Mouse (Mus musculus) megakaryocyte, embryonic 14.5 days (primary cell): ENCODE measurements around the gene Luzp4. TPM values are rescaled to one million over a fixed set of nuclear protein-coding genes. Genes with fewer than 3 reads are reported as not detected.
"Not testable (repeated sequence)": the region's sequence is repeated elsewhere in the genome, so short reads cannot be mapped to it uniquely, and the experiment has no call there.

Source experiments
- H3K27me3 ChIP-seq: replicated peaks from 2 replicates; pipeline ENCODE3; 2012; ENCODE audit warnings: inconsistent platforms
- H3K36me3 ChIP-seq: replicated peaks from 2 replicates; pipeline ENCODE3; 2012; ENCODE audit warnings: low read length, inconsistent platforms, mixed read lengths
- H3K4me1 ChIP-seq: 2 replicates; pipeline ENCODE4 v1.6.1; 2012; ENCODE audit warnings: inconsistent platforms
- H3K4me3 ChIP-seq: replicated peaks from 2 replicates; pipeline ENCODE3; 2012; ENCODE audit warnings: moderate library complexity, mild to moderate bottlenecking, inconsistent platforms
- H3K9me3 ChIP-seq: 2 replicates; pipeline ENCODE4 v1.6.1; 2012; ENCODE audit warnings: inconsistent platforms
- polyA plus RNA-seq: library from polyadenylated mRNA; stranded (reverse); fragments of >175 nt; gene quantifications from 2 replicates; pipeline ENCODE4 v1.2.3, GENCODE M21; 2012; ENCODE audit warnings: low replicate concordance; ENCODE audit not compliant: insufficient read depth

Gene Luzp4
- polyA plus RNA-seq: not detected in 2 replicates

- not testable (repeated sequence) for H3K4me1 ChIP-seq, H3K27me3 ChIP-seq, H3K4me3 ChIP-seq, H3K36me3 ChIP-seq, H3K9me3 ChIP-seq
These were observed at the start of gene Luzp4 for GRCm38 (mm10) chrX:148857340-148857739. TSS of gene Luzp4 (plus strand) at chrX:148857640.

DNA sequence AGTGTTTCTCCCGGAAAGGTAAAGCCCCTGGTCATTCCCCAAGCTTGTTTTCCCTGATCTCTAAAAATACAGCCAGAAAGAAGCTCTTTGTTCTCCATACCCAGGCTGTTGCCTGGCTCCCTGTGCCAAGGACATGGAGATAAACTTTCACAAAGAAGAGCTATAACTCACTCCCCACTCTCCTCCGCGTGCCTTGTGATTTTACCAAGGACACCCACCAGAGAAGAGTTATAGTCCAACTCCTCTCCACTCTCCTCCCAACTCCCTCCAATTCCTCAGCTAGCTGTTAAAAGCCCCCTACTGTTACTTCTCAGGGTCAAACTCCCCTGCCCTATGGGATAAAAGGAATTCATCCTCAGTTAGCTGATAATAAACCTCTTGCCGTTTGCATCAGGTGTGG, 15.6 kb upstream of the Luzp4 start:
- not testable (repeated sequence) for H3K9me3 ChIP-seq, H3K4me1 ChIP-seq, H3K27me3 ChIP-seq, H3K36me3 ChIP-seq, H3K4me3 ChIP-seq

Other genes starting within 250 kb of the Luzp4 start
- gene Gm8334, start 242.5 kb upstream of the Luzp4 start, polyA plus RNA-seq: not detected in 2 replicates
- gene Gm15127, start 194.0 kb upstream of the Luzp4 start, polyA plus RNA-seq: not detected in 2 replicates
- gene Ott, start 216.6 kb downstream of the Luzp4 start, polyA plus RNA-seq: not detected in 2 replicates